ENCODE assay signal across 8 mouse cellular contexts in genomic region chr1:180196508-180196907, GRCm38 (mm10). TPM values are rescaled to one million over a fixed set of nuclear protein-coding genes. Genes with fewer than 3 reads are reported as not detected.
DNase-seq lines count a peak whose midpoint lies in the region; ATAC-seq and TF ChIP-seq lines count a peak whose summit lies in the region.

No protein-coding gene starts in this region.

- no peaks in the 10 kb centered on the region for H3K9me3 ChIP-seq in ES-E14 (ENCODE audit: control insufficient read depth, insufficient read depth, low read depth, low read length)
- no peaks in the 10 kb centered on the region for H3K9me3 ChIP-seq in hindbrain, embryonic 11.5 days (ENCODE audit: control insufficient read depth, low read length)
- no peaks in the 10 kb centered on the region for H3K9me3 ChIP-seq in liver, embryonic 13.5 days (replicated peaks)

- peak overlapping the region in 1 of 2 experiments; percentile 38; a peak in 1 of 4 replicates for H3K4me3 ChIP-seq in ES-E14 (ENCODE audit: insufficient read depth in 1 of 2, low read depth in 1 of 2, low read length in 2 of 2, poor library complexity in 1 of 2, severe bottlenecking in 1 of 2)
- no peak overlapping the region for H3K4me3 ChIP-seq in hindbrain, embryonic 11.5 days (ENCODE audit: low read depth, low read length)
- H3K4me3 ChIP-seq in liver, embryonic 13.5 days (replicated peaks), result peak overlapping the region; percentile 72

- no peak for ATAC-seq in hindbrain, embryonic 11.5 days (ENCODE audit: low FRiP score)
- no peak for ATAC-seq in liver, embryonic 13.5 days (ENCODE audit: low read depth)

- no peak overlapping the region for H3K27ac ChIP-seq in ES-E14 (ENCODE audit: insufficient read depth, low read depth, low read length, poor library complexity, severe bottlenecking)
- H3K27ac ChIP-seq in hindbrain, embryonic 11.5 days (ENCODE audit: low read depth, low read length), result no peak overlapping the region; the same call in 1 of the 2 replicates
- peak overlapping the region; percentile 36; the same call in 1 of the 2 replicates for H3K27ac ChIP-seq in liver, embryonic 13.5 days

- peaks cover 1 to 13% of the 10 kb centered on the region in 2 experiments; a peak in 1 of 4 replicates for H3K4me1 ChIP-seq in ES-E14 (ENCODE audit: control insufficient read depth in 2 of 2, insufficient read depth in 2 of 2, low read length in 2 of 2, poor library complexity in 1 of 2)
- peaks cover 2% of the 10 kb centered on the region for H3K4me1 ChIP-seq in hindbrain, embryonic 11.5 days (replicated peaks; ENCODE audit: control insufficient read depth, insufficient read depth, low read length)
- peaks cover 34% of the 10 kb centered on the region for H3K4me1 ChIP-seq in liver, embryonic 13.5 days (replicated peaks)

- peak overlapping the region; percentile 55; the same call in 1 of the 2 replicates for H3K9ac ChIP-seq in ES-E14 (ENCODE audit: insufficient read depth, low read depth, low read length, poor library complexity, severe bottlenecking)
- 0 out of 2 replicates have a peak overlapping the region, but pooled peaks have one; percentile 15 for H3K9ac ChIP-seq in hindbrain, embryonic 11.5 days (ENCODE audit: low read depth, low read length)
- peak overlapping the region; percentile 62 for H3K9ac ChIP-seq in liver, embryonic 13.5 days

- peak overlapping the region; percentile 49; the same call in 1 of the 2 replicates for H3K4me2 ChIP-seq in hindbrain, embryonic 11.5 days (replicated peaks; ENCODE audit: low read depth, low read length)
- peak overlapping the region; percentile 96 for H3K4me2 ChIP-seq in liver, embryonic 13.5 days

- H3K27me3 ChIP-seq in hindbrain, embryonic 11.5 days (ENCODE audit: control insufficient read depth, insufficient read depth, low read length), result no peaks in the 10 kb centered on the region
- no peaks in the 10 kb centered on the region for H3K27me3 ChIP-seq in liver, embryonic 13.5 days

- no peaks in the 10 kb centered on the region for H3K36me3 ChIP-seq in ES-E14 (ENCODE audit: control insufficient read depth, insufficient read depth, low read length, poor library complexity, severe bottlenecking)
- H3K36me3 ChIP-seq in hindbrain, embryonic 11.5 days (ENCODE audit: control insufficient read depth, insufficient read depth, low read length), result no peaks in the 10 kb centered on the region
- H3K36me3 ChIP-seq in liver, embryonic 13.5 days, result no peaks in the 10 kb centered on the region

- WGBS in hindbrain, embryonic 11.5 days, result 94% methylated on average over 9 of the region's 9 CpGs
- WGBS in liver, embryonic 13.5 days (ENCODE audit: insufficient replicate concordance), result 84% methylated on average over 9 of the region's 9 CpGs

- DNase-seq in cerebellum, adult 9-11 months, result peak; percentile 59
- no peak for DNase-seq in cerebellum, adult 11 months
- DNase-seq in ES-E14 (ENCODE audit: low read depth, low spot score), result no peak
- no peak for DNase-seq in hindbrain, embryonic 11.5 days (ENCODE audit: low spot score)
- DNase-seq in liver, embryonic 13.5 days, result no peak
- DNase-seq in frontal cortex, postnatal 10 days (ENCODE audit: low spot score in 2 of 2), result no peak
- no peak for DNase-seq in thymus, postnatal 36 days
- DNase-seq in lung, postnatal 36 days, result no peak

- in situ Hi-C loops in ES-E14 (cut with MboI; ENCODE audit: low sequenced_read_pairs in 2 of 2, unreplicated experiment in 2 of 2), result no loop called here

TF ChIP-seq in ES-E14, 5 proteins besides CTCF, POLR2A, EP300 and RAD21:
- TF ChIP-seq ZNF384 (IDR thresholded peaks at IDR 0.05; ENCODE audit: low read depth, low read length), result no peak
- no peak for TF ChIP-seq MAFK (IDR thresholded peaks at IDR 0.05; ENCODE audit: insufficient read depth, low read depth, low read length)
- TF ChIP-seq ZC3H11A (IDR thresholded peaks at IDR 0.05; ENCODE audit: borderline replicate concordance, low read depth, low read length), result no peak
- no peak for TF ChIP-seq HCFC1 (IDR thresholded peaks at IDR 0.05; ENCODE audit: borderline replicate concordance, insufficient read depth, low read length)
- TF ChIP-seq CHD2 (IDR thresholded peaks at IDR 0.05; ENCODE audit: low read depth, low read length), result no peak

RNA-seq across cellular contexts. Expression of gene Coq8a, which starts 2.9 kb away (rescaled TPM):
- total RNA-seq in ES-E14 (2012; rRNA removed), result 8.3 and 20.5 TPM in 2 replicates
- polyA plus RNA-seq in hindbrain, embryonic 11.5 days (2014; fragmentation: Nextera tagmentation; extraction: Ambion mirVana), result 1.7 and 2.3 TPM in 2 replicates
- 6.7 and 8.6 TPM in 2 replicates for polyA plus RNA-seq in liver, embryonic 13.5 days (2015; fragmentation: Nextera tagmentation; extraction: Ambion mirVana)
